Mouse (Mus musculus) forebrain, embryonic 16.5 days (tissue): ENCODE measurements around the gene Gabrd. TPM values are rescaled to one million over a fixed set of nuclear protein-coding genes. Genes with fewer than 3 reads are reported as not detected.

Source experiments
- ATAC-seq: fragments of 200-750 bp; cut with Nextera tagmentation; 2 replicates; pipeline ENCODE4 v1.8.0; 2017; ENCODE audit warnings: mild to moderate bottlenecking, moderate library complexity
- H3K27ac ChIP-seq: fragments of 300-500 bp; sonication (generic); 2 replicates; pipeline ENCODE4 v1.5.1; 2014; ENCODE audit warnings: low read length, control low read depth
- H3K27me3 ChIP-seq: fragments of 300-500 bp; sonication (generic); replicated peaks from 2 replicates; pipeline ENCODE4 v1.6.1; 2014; ENCODE audit warnings: low read length; ENCODE audit not compliant: control insufficient read depth, insufficient read depth
- H3K36me3 ChIP-seq: fragments of 300-500 bp; sonication (generic); 2 replicates; pipeline ENCODE4 v1.6.1; 2014; ENCODE audit not compliant: control insufficient read depth, insufficient read depth
- H3K4me1 ChIP-seq: fragments of 300-500 bp; sonication (generic); replicated peaks from 2 replicates; pipeline ENCODE4 v1.6.1; 2014; ENCODE audit warnings: low read length; ENCODE audit not compliant: control insufficient read depth, insufficient read depth
- H3K4me2 ChIP-seq: fragments of 300-500 bp; sonication (generic); 2 replicates; pipeline ENCODE4 v1.6.1; 2014; ENCODE audit warnings: mild to moderate bottlenecking, low read length, control low read depth
- H3K4me3 ChIP-seq: fragments of 300-500 bp; sonication (generic); replicated peaks from 2 replicates; pipeline ENCODE4 v1.5.1; 2014; ENCODE audit warnings: mild to moderate bottlenecking, low read length, control low read depth
- H3K9ac ChIP-seq: fragments of 300-500 bp; sonication (generic); replicated peaks from 2 replicates; pipeline ENCODE4 v1.6.1; 2014; ENCODE audit warnings: low read depth, low read length, control low read depth
- H3K9me3 ChIP-seq: fragments of 300-500 bp; sonication (generic); 2 replicates; pipeline ENCODE4 v1.6.1; 2016; ENCODE audit warnings: low read length; ENCODE audit not compliant: control insufficient read depth
- WGBS: fragments of 180-500 bp; shearing (Covaris S2); extraction: QIAGEN DNeasy Blood & Tissue Kit; methylation state at CpG from one replicate; pipeline ENCODE4 v1.1.7; 2014; 5-methylcytosine and 5-hydroxymethylcytosine counted together
- polyA plus RNA-seq: library from polyadenylated mRNA; unstranded; fragments of >200 nt; fragmentation: Nextera tagmentation; extraction: Ambion mirVana; gene quantifications from 2 replicates; pipeline ENCODE4 v1.2.1, GENCODE M21; 2015

Gabrd gene
- polyA plus RNA-seq, 1 experiment from 2014 or later, result 3.2 TPM

GRCm38 (mm10) chr4:155420137-155420536 is 22.2 kb upstream of the Gabrd start:
- no peak overlapping the region for H3K27ac ChIP-seq
- H3K9ac ChIP-seq, result no peak overlapping the region
- no peaks in the 10 kb centered on the region for H3K4me1 ChIP-seq
- H3K36me3 ChIP-seq, result no peaks in the 10 kb centered on the region
- no peak overlapping the region for H3K4me2 ChIP-seq
- 88% methylated on average over 3 of the region's 3 CpGs for WGBS
- no peaks in the 10 kb centered on the region for H3K9me3 ChIP-seq
- ATAC-seq, result no peak
- H3K4me3 ChIP-seq, result no peak overlapping the region
- H3K27me3 ChIP-seq, result no peaks in the 10 kb centered on the region

- no peak overlapping the region for H3K4me3 ChIP-seq
- 82% methylated on average over 9 of the region's 9 CpGs for WGBS
- no peak overlapping the region for H3K9ac ChIP-seq
- H3K36me3 ChIP-seq, result no peaks in the 10 kb centered on the region
- peaks cover under 1% of the 10 kb centered on the region; the same call in 1 of the 2 replicates for H3K4me1 ChIP-seq
- no peaks in the 10 kb centered on the region for H3K9me3 ChIP-seq
- H3K27ac ChIP-seq, result no peak overlapping the region
- H3K4me2 ChIP-seq, result no peak overlapping the region
- H3K27me3 ChIP-seq, result no peaks in the 10 kb centered on the region
- no peak for ATAC-seq
These were observed 16.8 kb upstream of the Gabrd start for GRCm38 (mm10) chr4:155414656-155415235.

- H3K27me3 ChIP-seq, result no peaks in the 10 kb centered on the region
- no peak overlapping the region for H3K9ac ChIP-seq
- H3K4me2 ChIP-seq, result no peak overlapping the region
- H3K4me1 ChIP-seq, result peaks cover 3% of the 10 kb centered on the region; the same call in 1 of the 2 replicates
- no peak for ATAC-seq
- no peak overlapping the region for H3K27ac ChIP-seq
- no peak overlapping the region for H3K4me3 ChIP-seq
- WGBS, result 92% methylated on average over 11 of the region's 11 CpGs
- no peaks in the 10 kb centered on the region for H3K9me3 ChIP-seq
- H3K36me3 ChIP-seq, result no peaks in the 10 kb centered on the region
These were observed 15.9 kb upstream of the Gabrd start for GRCm38 (mm10) chr4:155413641-155414335.

- Histone ChIP-seq H3K36me3 (no peaks in the 10 kb centered on the region), H3K9ac (no peak overlapping the region), H3K27ac (no peak overlapping the region), H3K4me1 (peaks cover 7% of the 10 kb centered on the region; the same call in 1 of the 2 replicates), H3K27me3 (0 out of 2 replicates have a peak, but pooled peaks cover 2% of the 10 kb centered on the region), H3K4me2 (no peak overlapping the region), H3K9me3 (no peaks in the 10 kb centered on the region), H3K4me3 (no peak overlapping the region)
- 94% methylated on average over 6 of the region's 6 CpGs for WGBS
- ATAC-seq, result no peak
These were observed 14.2 kb upstream of the Gabrd start for GRCm38 (mm10) chr4:155412124-155412523.

- Histone ChIP-seq H3K9ac (peak within 1 kb of the TSS; percentile 48), H3K27me3 (0 out of 2 replicates have a peak, but pooled peaks cover 2% of the 10 kb centered on the region), H3K4me3 (peak within 1 kb of the TSS; percentile 57), H3K27ac (no peak within 1 kb of the TSS), H3K4me2 (peak within 1 kb of the TSS; percentile 77), H3K9me3 (no peaks in the 10 kb centered on the region), H3K36me3 (no peaks in the 10 kb centered on the region), H3K4me1 (peaks cover 7% of the 10 kb centered on the region; the same call in 1 of the 2 replicates)
- under 1% methylated on average over 35 of the region's 35 CpGs for WGBS
- peak; percentile 98 for ATAC-seq
These were observed 11.3 kb upstream of the Gabrd start, which contains the start of gene Cfap74 for GRCm38 (mm10) chr4:155409058-155409776. Gene Cfap74 (plus strand): TSS chr4:155409190.

GRCm38 (mm10) chr4:155408695-155409057 is 10.8 kb upstream of the Gabrd start:
- Histone ChIP-seq H3K27me3 (0 out of 2 replicates have a peak, but pooled peaks cover 2% of the 10 kb centered on the region), H3K9ac (0 out of 2 replicates have a peak overlapping the region, but pooled peaks have one; percentile 23), H3K4me2 (peak overlapping the region; percentile 77), H3K4me3 (peak overlapping the region; percentile 57), H3K36me3 (no peaks in the 10 kb centered on the region), H3K4me1 (peaks cover 7% of the 10 kb centered on the region; the same call in 1 of the 2 replicates), H3K9me3 (no peaks in the 10 kb centered on the region), H3K27ac (no peak overlapping the region)
- 3% methylated on average over 8 of the region's 8 CpGs for WGBS
- ATAC-seq, result peak; percentile 59

- no peak for ATAC-seq
- peaks cover 12% of the 10 kb centered on the region for H3K27me3 ChIP-seq
- H3K4me3 ChIP-seq, result no peak overlapping the region
- no peak overlapping the region for H3K27ac ChIP-seq
- H3K4me1 ChIP-seq, result peaks cover 6% of the 10 kb centered on the region
- no peak overlapping the region for H3K9ac ChIP-seq
- H3K9me3 ChIP-seq, result no peaks in the 10 kb centered on the region
- no peaks in the 10 kb centered on the region for H3K36me3 ChIP-seq
- 70% methylated on average over 1 of the region's 1 CpGs for WGBS
- H3K4me2 ChIP-seq, result no peak overlapping the region
These were observed 4.6 kb upstream of the Gabrd start for GRCm38 (mm10) chr4:155402489-155402888.

GRCm38 (mm10) chr4:155401121-155401520 is 3.2 kb upstream of the Gabrd start:
- 73% methylated on average over 7 of the region's 7 CpGs for WGBS
- Histone ChIP-seq H3K27me3 (peaks cover 26% of the 10 kb centered on the region), H3K9ac (no peak overlapping the region), H3K27ac (no peak overlapping the region), H3K36me3 (no peaks in the 10 kb centered on the region), H3K4me2 (no peak overlapping the region), H3K4me1 (peaks cover 9% of the 10 kb centered on the region), H3K4me3 (no peak overlapping the region), H3K9me3 (no peaks in the 10 kb centered on the region)
- ATAC-seq, result no peak

GRCm38 (mm10) chr4:155398222-155398540 is 269 bp upstream of the Gabrd start:
- no peak for ATAC-seq
- no peaks in the 10 kb centered on the region for H3K36me3 ChIP-seq
- peak overlapping the region; percentile 13; the same call in 1 of the 2 replicates for H3K9ac ChIP-seq
- 5% methylated on average over 9 of the region's 9 CpGs for WGBS
- H3K27ac ChIP-seq, result no peak overlapping the region
- H3K9me3 ChIP-seq, result no peaks in the 10 kb centered on the region
- peaks cover 9% of the 10 kb centered on the region for H3K4me1 ChIP-seq
- H3K4me2 ChIP-seq, result peak overlapping the region; percentile 79
- peak overlapping the region; percentile 50 for H3K4me3 ChIP-seq
- peaks cover 28% of the 10 kb centered on the region for H3K27me3 ChIP-seq
